Mouse (Mus musculus) central nervous system, embryonic 14 days (tissue): ENCODE results near the gene Brd2. TPM values are rescaled to one million over a fixed set of nuclear protein-coding genes. Genes with fewer than 3 reads are reported as not detected.

Source experiments
- polyA plus RNA-seq: library from polyadenylated mRNA; depleted of rRNA; stranded (reverse); fragments of >200 nt; gene quantifications from 2 replicates; pipeline ENCODE4 v1.2.3, GENCODE M21; 2012; rRNA removed

Gene Brd2
- polyA plus RNA-seq, result 206 and 231 TPM in 2 replicates

GRCm38 (mm10) chr17:34122188-34122984, at the start of gene Brd2:
Gene Brd2, minus strand, starts transcription at chr17:34122634.

DNA sequence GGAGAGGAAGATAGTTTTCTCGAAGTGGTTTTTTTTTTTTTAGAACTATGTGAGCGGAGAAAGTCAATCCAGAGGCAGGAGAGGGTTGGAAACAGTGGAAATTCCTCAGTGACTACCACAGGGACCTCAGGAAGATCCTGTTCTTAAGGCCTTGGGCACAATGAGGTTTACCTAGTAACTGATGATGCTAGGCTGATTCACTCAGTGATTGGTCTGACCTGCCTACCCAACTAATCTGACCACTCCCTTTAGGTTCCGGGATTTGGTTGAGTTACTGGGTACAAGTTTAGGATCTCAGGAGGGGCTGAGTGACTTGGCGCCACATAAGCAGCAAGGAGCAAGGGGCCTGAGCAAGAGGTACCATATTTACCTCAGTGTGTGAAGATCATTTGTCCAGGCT, 30.5 kb upstream of the Brd2 start, which contains the start of gene H2-DMb1:
Gene H2-DMb1 (plus strand): TSS at position 150 of the 400 bp plus-strand sequence.

GRCm38 (mm10) chr17:34143033-34143432, 20.6 kb upstream of the Brd2 start, which contains the start of gene H2-DMb2:
Gene H2-DMb2, plus strand, starts transcription at chr17:34143307.

DNA sequence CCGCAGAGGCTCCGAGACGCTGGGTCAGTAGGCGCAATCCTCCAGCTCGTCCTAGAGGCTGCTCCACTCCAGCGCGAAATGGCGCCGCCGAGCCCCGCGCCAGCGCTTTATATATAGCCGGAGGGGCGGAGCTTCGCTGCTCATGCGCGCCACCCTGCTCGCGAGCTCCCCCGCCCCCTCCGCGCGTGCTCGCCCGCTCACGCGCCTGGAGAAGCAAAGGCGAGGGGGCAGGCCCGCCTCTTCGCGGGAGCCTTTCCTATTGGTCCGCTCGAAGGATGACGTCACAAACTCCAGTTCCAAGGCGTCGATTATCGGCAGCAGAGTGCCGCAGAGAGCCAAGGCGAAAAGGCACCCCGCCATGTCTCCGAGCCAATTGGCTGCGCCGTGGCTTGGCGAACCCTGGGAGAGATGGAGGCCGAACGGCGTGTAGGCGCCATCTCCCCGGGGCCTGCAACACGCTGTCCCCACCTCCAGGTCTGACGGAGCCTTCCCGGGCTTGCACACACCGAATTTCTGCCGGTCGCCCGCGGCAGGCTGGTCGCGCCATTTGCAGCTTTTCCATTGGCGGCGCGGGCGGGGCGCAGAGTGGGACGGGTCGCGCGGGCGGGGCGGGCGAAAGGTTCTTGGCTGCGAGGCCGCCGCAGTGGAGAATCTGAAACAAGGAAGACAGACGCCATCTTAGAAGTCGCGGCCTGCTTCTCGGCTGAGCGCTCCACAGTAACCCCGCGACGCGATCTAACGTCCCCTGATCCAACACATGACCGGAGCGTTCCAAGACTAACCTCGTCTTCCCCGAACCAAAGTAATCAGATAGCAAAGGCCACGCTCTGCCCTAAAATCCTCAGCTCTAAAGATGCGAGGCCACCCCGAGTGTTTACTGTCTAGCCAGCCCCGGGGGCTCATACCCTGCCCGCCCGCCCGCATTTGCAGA, 2.9 kb downstream of the Brd2 start, which contains the start of gene H2-DMa:
Gene H2-DMa (plus strand): TSS at position 293 of the 931 bp plus-strand sequence.

DNA sequence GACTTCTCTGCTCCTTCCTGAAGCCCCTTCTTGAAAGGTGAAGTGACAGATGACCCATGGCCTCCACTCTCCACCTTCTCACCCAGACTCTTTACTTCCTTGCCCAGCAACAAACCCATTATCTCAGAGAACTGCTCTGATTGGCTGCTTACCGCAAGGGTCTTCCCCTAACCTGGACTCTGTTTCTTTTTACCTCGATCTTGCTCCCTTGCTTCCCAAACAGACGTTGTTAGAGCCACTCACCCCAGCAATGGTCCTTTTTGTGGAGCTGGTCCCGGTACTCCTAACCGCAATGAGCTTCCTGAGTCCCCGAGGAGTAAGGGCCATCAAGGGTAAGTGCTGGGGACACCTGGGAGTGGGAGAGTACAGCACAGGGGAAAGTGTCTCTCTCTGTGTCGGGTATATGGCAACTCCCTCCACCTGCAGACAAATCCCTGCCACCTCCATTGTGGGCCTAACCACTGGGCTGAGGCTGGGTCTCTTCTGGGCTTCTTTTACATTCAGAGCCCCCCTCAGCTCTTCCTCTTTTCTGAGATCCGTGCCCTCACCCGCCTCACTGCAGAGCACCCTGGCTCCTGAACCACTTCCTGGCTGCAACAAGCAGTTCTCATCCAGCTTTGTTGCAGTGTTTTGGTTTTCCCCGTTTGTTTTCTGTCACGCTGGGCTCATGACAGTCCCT, 30.1 kb downstream of the Brd2 start, which contains the start of gene H2-Oa:
Gene H2-Oa (plus strand): TSS at position 144 of the 679 bp plus-strand sequence.

Other genes starting within 250 kb of the Brd2 start
- gene Gm7029, start 248.8 kb downstream of the Brd2 start, polyA plus RNA-seq, result not detected in 2 replicates
- 32.6 and 40.9 TPM in 2 replicates for gene Kifc1, start 232.0 kb downstream of the Brd2 start, polyA plus RNA-seq
- 0.25 and 0.29 TPM in 2 replicates for gene Platr17, start 217.5 kb downstream of the Brd2 start, polyA plus RNA-seq
- 46.3 and 50.1 TPM in 2 replicates for gene Daxx, start 213.2 kb downstream of the Brd2 start, polyA plus RNA-seq
- 13.9 and 20.8 TPM in 2 replicates for gene Tapbp, start 206.7 kb downstream of the Brd2 start, polyA plus RNA-seq
- 34.5 and 40.6 TPM in 2 replicates for gene Zbtb22, start 206.7 kb downstream of the Brd2 start, polyA plus RNA-seq
- gene Rgl2, start 193.1 kb downstream of the Brd2 start, polyA plus RNA-seq, result 230 and 252 TPM in 2 replicates
- gene Pfdn6, start 182.3 kb downstream of the Brd2 start, polyA plus RNA-seq, result 113 and 115 TPM in 2 replicates
- gene Wdr46, start 182.0 kb downstream of the Brd2 start, polyA plus RNA-seq, result 27.4 and 27.8 TPM in 2 replicates
- 9.3 and 9.5 TPM in 2 replicates for gene B3galt4, start 171.1 kb downstream of the Brd2 start, polyA plus RNA-seq
- 63.4 and 64.7 TPM in 2 replicates for gene Vps52, start 166.8 kb downstream of the Brd2 start, polyA plus RNA-seq
- 1,006 and 1,081 TPM in 2 replicates for gene Rps18, start 166.6 kb downstream of the Brd2 start, polyA plus RNA-seq
- 27.6 and 29.7 TPM in 2 replicates for gene H2-K1, start 122.3 kb downstream of the Brd2 start, polyA plus RNA-seq
- gene Ring1, start 98.0 kb downstream of the Brd2 start, polyA plus RNA-seq, result 62.7 and 65.1 TPM in 2 replicates
- gene H2-Ke6, start 94.6 kb downstream of the Brd2 start, polyA plus RNA-seq, result 115 and 118 TPM in 2 replicates
- 113 and 136 TPM in 2 replicates for gene Slc39a7, start 91.0 kb downstream of the Brd2 start, polyA plus RNA-seq
- gene Rxrb, start 90.8 kb downstream of the Brd2 start, polyA plus RNA-seq, result 88.3 and 91.0 TPM in 2 replicates
- 13.9 and 70.2 TPM in 2 replicates for gene Col11a2, start 83.2 kb downstream of the Brd2 start, polyA plus RNA-seq
- 0.15 and 0.29 TPM in 2 replicates for gene H2-Oa, start 30.3 kb downstream of the Brd2 start, polyA plus RNA-seq
- 10.2 and 10.5 TPM in 2 replicates for gene H2-DMa, start 3.1 kb downstream of the Brd2 start, polyA plus RNA-seq
- gene H2-DMb2, start 20.7 kb upstream of the Brd2 start, polyA plus RNA-seq, result 0.15 and 0.29 TPM in 2 replicates
- gene H2-DMb1, start 30.4 kb upstream of the Brd2 start, polyA plus RNA-seq, result 1.0 and 1.9 TPM in 2 replicates
- 2.8 and 4.5 TPM in 2 replicates for gene Tap1, start 64.9 kb upstream of the Brd2 start, polyA plus RNA-seq
- gene Psmb9, start 65.1 kb upstream of the Brd2 start, polyA plus RNA-seq, result 1.8 and 2.6 TPM in 2 replicates
- gene Psmb8, start 75.1 kb upstream of the Brd2 start, polyA plus RNA-seq, result 5.1 and 6.8 TPM in 2 replicates
- 1.3 and 2.0 TPM in 2 replicates for gene Tap2, start 80.9 kb upstream of the Brd2 start, polyA plus RNA-seq
- 0.07 TPM in 1 of 2 replicates, not detected in the other for gene H2-Ob, start 116.3 kb upstream of the Brd2 start, polyA plus RNA-seq
- gene H2-Ab1, start 135.1 kb upstream of the Brd2 start, polyA plus RNA-seq, result 1.9 and 2.8 TPM in 2 replicates
- 0.54 and 1.0 TPM in 2 replicates for gene H2-Aa, start 165.2 kb upstream of the Brd2 start, polyA plus RNA-seq
- 1.2 and 2.2 TPM in 2 replicates for gene H2-Eb1, start 183.2 kb upstream of the Brd2 start, polyA plus RNA-seq
- gene H2-Eb2, start 203.0 kb upstream of the Brd2 start, polyA plus RNA-seq, result 0.16 and 0.19 TPM in 2 replicates
- 0.03 and 0.05 TPM in 2 replicates for gene Btnl2, start 232.2 kb upstream of the Brd2 start, polyA plus RNA-seq